Mouse (Mus musculus) kidney, adult 2 months (tissue): ENCODE measurements around the gene Gm11127.
"Not testable (repeated sequence)": the region's sequence is repeated elsewhere in the genome, so short reads cannot be mapped to it uniquely, and the experiment has no call there.

Experiments used
- CTCF ChIP-seq: fragments of 200-500 bp; conservative IDR thresholded peaks from 2 replicates; pipeline ENCODE4 v1.5.1; 2011; ENCODE audit warnings: low read depth, mild to moderate bottlenecking, control low read depth, low read length, moderate library complexity, mixed read lengths; ENCODE audit not compliant: insufficient read depth, insufficient read length
- POLR2A ChIP-seq: fragments of 200-500 bp; IDR thresholded peaks from one replicate; pipeline ENCODE4 v1.6.1; 2011; ENCODE audit warnings: low read depth, low read length, control low read depth

DNA sequence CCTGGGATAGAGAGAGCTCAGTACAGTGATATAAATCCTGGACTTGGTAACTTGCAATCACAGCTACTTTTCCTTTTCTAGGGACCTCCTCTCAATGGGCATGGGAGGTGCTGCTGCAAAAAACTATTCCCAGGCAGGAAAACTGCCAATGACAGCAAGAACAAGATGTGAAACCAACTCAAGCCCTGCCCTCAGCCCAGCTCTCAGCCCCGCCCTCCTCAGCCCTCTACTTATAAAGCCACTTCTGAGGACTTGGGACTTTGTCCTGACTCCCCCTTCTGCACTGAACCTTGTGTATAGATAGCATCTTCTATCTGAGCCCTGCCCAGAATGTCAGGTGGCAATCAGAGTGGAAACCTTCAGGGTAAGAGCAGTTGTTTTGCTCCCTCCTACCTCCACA, at the start of gene Gm11127:
- not testable (repeated sequence) for TF ChIP-seq POLR2A, CTCF
